Mouse (Mus musculus) myocyte (in vitro differentiated cells): ENCODE measurements around the gene Dupd1.

Source experiments
- CEBPB ChIP-seq: IDR thresholded peaks from 2 replicates; pipeline ENCODE4 v1.6.1; 2011; ENCODE audit warnings: mild to moderate bottlenecking, moderate library complexity; ENCODE audit not compliant: poor library complexity, insufficient read depth, severe bottlenecking
- E2F4 ChIP-seq: IDR thresholded peaks from one replicate; pipeline ENCODE4 v1.6.1; 2011; ENCODE audit warnings: mild to moderate bottlenecking, control low read depth, moderate library complexity; ENCODE audit not compliant: insufficient read depth
- MAX ChIP-seq: IDR thresholded peaks from one replicate; pipeline ENCODE4 v1.6.1; 2011; ENCODE audit warnings: low read depth, mild to moderate bottlenecking, control low read depth
- MYOG ChIP-seq, 3 experiments: IDR thresholded peaks; one replicate each; pipeline ENCODE4 v1.6.1; 2011; ENCODE audit warnings: control low read depth in 2 of 3, low read depth in 2 of 3, mild to moderate bottlenecking in 2 of 3; ENCODE audit not compliant: insufficient read length in 2 of 3, control insufficient read depth in 1 of 3, insufficient read depth in 1 of 3
- POLR2A ChIP-seq: IDR thresholded peaks from one replicate; pipeline ENCODE4 v1.6.1; 2011; ENCODE audit warnings: low read depth, mild to moderate bottlenecking, control low read depth, moderate library complexity; ENCODE audit not compliant: insufficient read length
- POLR2AphosphoS2 ChIP-seq: IDR thresholded peaks from one replicate; pipeline ENCODE4 v1.6.1; 2011; ENCODE audit warnings: low read depth, control low read depth; ENCODE audit not compliant: insufficient read length
- SRF ChIP-seq: IDR thresholded peaks from one replicate; pipeline ENCODE4 v1.6.1; 2011; ENCODE audit warnings: low read depth; ENCODE audit not compliant: control insufficient read depth, insufficient read length
- USF1 ChIP-seq: IDR thresholded peaks from one replicate; pipeline ENCODE4 v1.6.1; 2011; ENCODE audit warnings: low read depth, mild to moderate bottlenecking, control low read depth, moderate library complexity

GRCm38 (mm10) chr14:21631665-21632200, 82.6 kb downstream of the Dupd1 start:
- no peak for TF ChIP-seq POLR2AphosphoS2
- TF ChIP-seq MYOG (IDR thresholded peaks at IDR 0.05; ENCODE audit: control insufficient read depth in 1 of 3, insufficient read depth in 1 of 3, insufficient read length in 2 of 3, low read depth in 2 of 3) = no peak
- TF ChIP-seq POLR2A = no peak
- no peak for TF ChIP-seq SRF
- no peak for TF ChIP-seq E2F4
- TF ChIP-seq CEBPB = no peak
- TF ChIP-seq MAX = no peak
- no peak for TF ChIP-seq USF1
